ENCODE assay signal across 8 mouse cellular contexts in genomic region chr3:10087994-10088393, GRCm38 (mm10). TPM values are rescaled to one million over a fixed set of nuclear protein-coding genes. Genes with fewer than 3 reads are reported as not detected.
A peak's percentile ranks its signal among the peaks of the same experiment; 100 is the strongest.
DNase-seq lines count a peak whose midpoint lies in the region; ATAC-seq and TF ChIP-seq lines count a peak whose summit lies in the region.
"Not testable (repeated sequence)": the region's sequence is repeated elsewhere in the genome, so short reads cannot be mapped to it uniquely, and the experiment has no call there.
"Had no signal": no experiment of that assay in that cellular context is flagged by ENCODE, and none has a peak within 500 bp of the region (broad histone marks: within the 10 kb centered on the region; RNA-seq: fewer than 3 reads in every experiment).

Gm9833 (plus strand) TSS chr3:10088110.

- DNase-seq in forebrain, postnatal 0 days; hindbrain, embryonic 11.5 days (ENCODE audit: low spot score); limb, embryonic 14.5 days (ENCODE audit: low spot score): not testable (repeated sequence)

- TF ChIP-seq POLR2A in limb, embryonic 14.5 days (IDR thresholded peaks at IDR 0.05; ENCODE audit: borderline replicate concordance, extremely low read depth, insufficient read depth, insufficient read length): not testable (repeated sequence)

- H3K36me3 ChIP-seq in embryonic facial prominence, embryonic 13.5 days; forebrain, postnatal 0 days (ENCODE audit: insufficient read depth); hindbrain, embryonic 11.5 days (ENCODE audit: control insufficient read depth, insufficient read depth, low read length); kidney, embryonic 15.5 days; limb, embryonic 14.5 days (ENCODE audit: control insufficient read depth, insufficient read depth, low read length); neural tube, embryonic 14.5 days (ENCODE audit: control insufficient read depth, insufficient read depth, low read length): not testable (repeated sequence)

- peaks cover 15% of the 10 kb centered on the region for H3K4me1 ChIP-seq in embryonic facial prominence, embryonic 13.5 days
- H3K4me1 ChIP-seq in forebrain, postnatal 0 days (ENCODE audit: insufficient read depth); hindbrain, embryonic 11.5 days (replicated peaks; ENCODE audit: control insufficient read depth, insufficient read depth, low read length); kidney, embryonic 15.5 days; limb, embryonic 14.5 days (ENCODE audit: control insufficient read depth, insufficient read depth, low read length); neural tube, embryonic 14.5 days (ENCODE audit: control insufficient read depth, insufficient read depth, low read length): not testable (repeated sequence)

- peak within 1 kb of the TSS; percentile 24; the same call in 1 of the 2 replicates for H3K4me3 ChIP-seq in embryonic facial prominence, embryonic 13.5 days
- H3K4me3 ChIP-seq in forebrain, postnatal 0 days (ENCODE audit: low read depth, low read length): 0 out of 2 replicates have a peak within 1 kb of the TSS, but pooled peaks have one; percentile 22
- not testable (repeated sequence) for H3K4me3 ChIP-seq in hindbrain, embryonic 11.5 days (ENCODE audit: low read depth, low read length); neural tube, embryonic 14.5 days (ENCODE audit: low read depth, low read length)
- H3K4me3 ChIP-seq in kidney, embryonic 15.5 days (replicated peaks): peak within 1 kb of the TSS; percentile 21; the same call in 1 of the 2 replicates
- H3K4me3 ChIP-seq in limb, embryonic 14.5 days (replicated peaks; ENCODE audit: low read length): peak within 1 kb of the TSS; percentile 15; the same call in 1 of the 2 replicates

- H3K27ac ChIP-seq in embryonic facial prominence, embryonic 13.5 days; forebrain, postnatal 0 days (ENCODE audit: low read depth, low read length); hindbrain, embryonic 11.5 days (ENCODE audit: low read depth, low read length); kidney, embryonic 15.5 days; limb, embryonic 14.5 days (replicated peaks; ENCODE audit: low read depth, low read length); neural tube, embryonic 14.5 days (ENCODE audit: low read depth, low read length): not testable (repeated sequence)

- not testable (repeated sequence) for H3K9ac ChIP-seq in embryonic facial prominence, embryonic 13.5 days; forebrain, postnatal 0 days; hindbrain, embryonic 11.5 days (ENCODE audit: low read depth, low read length); kidney, embryonic 15.5 days; limb, embryonic 14.5 days (ENCODE audit: low read depth, low read length, severe bottlenecking); neural tube, embryonic 14.5 days (replicated peaks; ENCODE audit: low read depth, low read length)

- ATAC-seq in embryonic facial prominence, embryonic 13.5 days (ENCODE audit: insufficient number of reproducible peaks, insufficient read depth, low FRiP score, low TSS enrichment, low read depth); kidney, embryonic 15.5 days (replicated peaks; ENCODE audit: low FRiP score); limb, embryonic 14.5 days (ENCODE audit: low FRiP score, low read depth): not testable (repeated sequence)
- ATAC-seq in forebrain, postnatal 0 days: 0 out of 2 replicates have a peak, but pooled peaks have one; percentile 23
- 0 out of 2 replicates have a peak, but pooled peaks have one; percentile 44 for ATAC-seq in hindbrain, embryonic 11.5 days (ENCODE audit: low FRiP score)
- ATAC-seq in megakaryocyte, adult 5-6 weeks (ENCODE audit: poor library complexity, severe bottlenecking): peak; percentile 36; the same call in 1 of the 2 replicates
- peak; percentile 44; the same call in 1 of the 2 replicates for ATAC-seq in neural tube, embryonic 14.5 days (ENCODE audit: low read depth)

- peak within 1 kb of the TSS; percentile 52 for H3K4me2 ChIP-seq in embryonic facial prominence, embryonic 13.5 days
- peak within 1 kb of the TSS; percentile 35 for H3K4me2 ChIP-seq in forebrain, postnatal 0 days (ENCODE audit: low read depth)
- peak within 1 kb of the TSS; percentile 21; the same call in 1 of the 2 replicates for H3K4me2 ChIP-seq in hindbrain, embryonic 11.5 days (replicated peaks; ENCODE audit: low read depth, low read length)
- peak within 1 kb of the TSS; percentile 50 for H3K4me2 ChIP-seq in kidney, embryonic 15.5 days
- peak within 1 kb of the TSS; percentile 29; the same call in 1 of the 2 replicates for H3K4me2 ChIP-seq in limb, embryonic 14.5 days (replicated peaks; ENCODE audit: low read depth, low read length, severe bottlenecking)
- 0 out of 2 replicates have a peak within 1 kb of the TSS, but pooled peaks have one; percentile 23 for H3K4me2 ChIP-seq in neural tube, embryonic 14.5 days (ENCODE audit: low read depth, low read length)

- 36% methylated on average over 38 of the region's 38 CpGs for WGBS in embryonic facial prominence, embryonic 13.5 days
- 32% methylated on average over 32 of the region's 38 CpGs for WGBS in forebrain, postnatal 0 days
- 23% methylated on average over 24 of the region's 38 CpGs for WGBS in hindbrain, embryonic 11.5 days
- WGBS in kidney, embryonic 15.5 days: 36% methylated on average over 32 of the region's 38 CpGs
- WGBS in limb, embryonic 14.5 days: 32% methylated on average over 24 of the region's 38 CpGs
- WGBS in neural tube, embryonic 14.5 days: 24% methylated on average over 29 of the region's 38 CpGs

- not testable (repeated sequence) for H3K27me3 ChIP-seq in embryonic facial prominence, embryonic 13.5 days; forebrain, postnatal 0 days (ENCODE audit: insufficient read depth, low read length); hindbrain, embryonic 11.5 days (ENCODE audit: control insufficient read depth, insufficient read depth, low read length); kidney, embryonic 15.5 days; limb, embryonic 14.5 days (ENCODE audit: control insufficient read depth, insufficient read depth, low read length); neural tube, embryonic 14.5 days (ENCODE audit: control insufficient read depth, insufficient read depth, low read length)

- not testable (repeated sequence) for H3K9me3 ChIP-seq in embryonic facial prominence, embryonic 13.5 days; forebrain, postnatal 0 days (ENCODE audit: low read length); hindbrain, embryonic 11.5 days (ENCODE audit: control insufficient read depth, low read length); kidney, embryonic 15.5 days (replicated peaks); limb, embryonic 14.5 days (ENCODE audit: control insufficient read depth, low read length); neural tube, embryonic 14.5 days (ENCODE audit: control insufficient read depth, low read length)

- not testable (repeated sequence) for TF ChIP-seq CTCF in forebrain, postnatal 0 days (IDR thresholded peaks at IDR 0.05; ENCODE audit: low read depth)

RNA-seq across cellular contexts. Expression of gene Gm9833, which starts in this region (rescaled TPM):
- 2.3 and 4.3 TPM in 2 replicates for polyA plus RNA-seq in embryonic facial prominence, embryonic 13.5 days (2015; fragmentation: Nextera tagmentation; extraction: Ambion mirVana)
- total RNA-seq in forebrain, postnatal 0 days (2014; rRNA removed): 11.3 and 12.2 TPM in 2 replicates
- polyA plus RNA-seq in forebrain, postnatal 0 days (2015; fragmentation: Nextera tagmentation; extraction: Ambion mirVana): 4.8 and 5.7 TPM in 2 replicates
- polyA plus RNA-seq in hindbrain, embryonic 11.5 days (2014; fragmentation: Nextera tagmentation; extraction: Ambion mirVana): 8.0 and 10.3 TPM in 2 replicates
- polyA plus RNA-seq in kidney, embryonic 15.5 days (2015; fragmentation: Nextera tagmentation; extraction: Ambion mirVana): 3.9 TPM in 2 replicates
- polyA plus RNA-seq in limb, embryonic 14.5 days (2012; rRNA removed): 2.5 and 5.3 TPM in 2 replicates
- 2.2 and 2.8 TPM in 2 replicates for polyA plus RNA-seq in limb, embryonic 14.5 days (2014; fragmentation: Nextera tagmentation; extraction: Ambion mirVana)
- 0.50 and 0.78 TPM in 2 replicates for total RNA-seq in megakaryocyte, adult 5-6 weeks (2015)
- 5.5 and 9.8 TPM in 2 replicates for total RNA-seq in megakaryocyte, adult 5-6 weeks (2017)
- 7.2 and 8.2 TPM in 2 replicates for polyA plus RNA-seq in neural tube, embryonic 14.5 days (2014; fragmentation: Nextera tagmentation; extraction: Ambion mirVana)
- polyA plus RNA-seq: liver, adult 2 months had no signal
